In the genomic region with DNA sequence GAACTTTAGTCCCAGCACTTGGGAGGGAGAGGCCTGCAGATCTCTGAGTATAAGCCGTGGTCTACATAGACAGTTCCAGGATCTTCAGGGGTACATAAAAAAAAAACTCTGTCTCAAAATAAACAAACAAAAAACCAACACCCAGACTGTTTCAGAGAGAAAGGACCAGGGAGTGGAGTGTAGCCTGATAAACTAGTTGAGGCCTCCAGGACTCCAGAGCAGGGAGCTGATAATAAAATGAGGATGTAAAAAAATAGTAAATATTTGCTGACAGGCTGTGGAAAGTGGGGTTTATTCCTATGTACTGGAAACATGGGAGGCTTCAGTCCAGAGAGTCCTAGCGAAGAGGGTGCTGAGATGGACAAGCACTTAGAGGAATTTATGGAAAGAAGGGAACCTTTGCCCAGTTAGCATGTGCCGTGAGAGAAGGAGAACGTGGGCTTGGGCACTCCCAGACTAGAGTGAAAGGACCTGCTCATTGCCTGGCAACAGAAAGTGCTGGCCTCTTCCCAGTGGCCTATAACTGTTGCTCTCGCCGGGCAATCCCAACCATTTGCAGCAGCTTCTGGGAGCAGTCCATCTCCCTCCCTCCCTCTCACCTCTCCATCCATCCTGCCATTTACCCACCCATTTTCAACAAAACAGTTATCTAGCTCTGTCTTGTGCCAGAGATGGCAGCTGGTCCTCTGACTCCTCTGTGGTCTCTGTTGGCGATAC, we compare ENCODE assay signal across 21 mouse cellular contexts. TPM values are rescaled to one million over a fixed set of nuclear protein-coding genes. Genes with fewer than 3 reads are reported as not detected.
A peak's percentile ranks its signal among the peaks of the same experiment; 100 is the strongest.
DNase-seq lines count a peak whose midpoint lies in the region; ATAC-seq and TF ChIP-seq lines count a peak whose summit lies in the region.
"Had no signal": no experiment of that assay in that cellular context is flagged by ENCODE, and none has a peak within 500 bp of the region (broad histone marks: within the 10 kb centered on the region; RNA-seq: fewer than 3 reads in every experiment).

No protein-coding gene starts in this region.

- TF ChIP-seq CTCF in intestine, postnatal 0 days (IDR thresholded peaks at IDR 0.05; ENCODE audit: low read depth), result no peak
- no peak for TF ChIP-seq CTCF in CH12.LX (conservative IDR thresholded peaks at IDR 0.05 in 1 of 2, IDR thresholded peaks at IDR 0.05 in 1 of 2; ENCODE audit: low read depth in 2 of 2, low read length in 2 of 2)

- DNase-seq in CH12.LX (ENCODE audit: extremely low read depth), result no peak
- peak; percentile 35 for DNase-seq in MN1 (ENCODE audit: low spot score)
- DNase-seq in liver, embryonic 13.5 days, result peak; percentile 34
- DNase-seq in kidney, postnatal 25 days, result no peak
- DNase-seq in testis, postnatal 10 days (ENCODE audit: low spot score), result no peak
- no peak for DNase-seq in thymus, postnatal 14 days
- DNase-seq: cerebellum, adult 9-11 months; heart, postnatal 14 days; kidney, adult 18-20 months; retina, postnatal 1 day had no signal

- no peak overlapping the region for H3K9ac ChIP-seq in intestine, postnatal 0 days (ENCODE audit: low read depth, low read length)
- no peak overlapping the region for H3K9ac ChIP-seq in intestine, embryonic 16.5 days (ENCODE audit: low read depth, low read length)
- no peak overlapping the region for H3K9ac ChIP-seq in CH12.LX (ENCODE audit: insufficient read depth, low read depth)
- H3K9ac ChIP-seq in liver, embryonic 13.5 days, result peak overlapping the region; percentile 59
- H3K9ac ChIP-seq: embryonic facial prominence, embryonic 13.5 days; midbrain, embryonic 13.5 days; neural tube, embryonic 12.5 days had no signal

- no peaks in the 10 kb centered on the region for H3K79me2 ChIP-seq in CH12.LX (replicated peaks; ENCODE audit: control insufficient read depth, extremely low read depth, insufficient read depth, poor library complexity, severe bottlenecking)

- H3K4me1 ChIP-seq in intestine, postnatal 0 days (replicated peaks; ENCODE audit: control insufficient read depth, insufficient read depth, low read length), result 0 out of 2 replicates have a peak, but pooled peaks cover 4% of the 10 kb centered on the region
- H3K4me1 ChIP-seq in intestine, embryonic 16.5 days (ENCODE audit: control insufficient read depth, insufficient read depth, low read length), result peaks cover 3% of the 10 kb centered on the region; the same call in 1 of the 2 replicates
- peaks cover 3 to 29% of the 10 kb centered on the region in 2 experiments for H3K4me1 ChIP-seq in CH12.LX (ENCODE audit: control insufficient read depth in 1 of 2, insufficient read depth in 2 of 2)
- H3K4me1 ChIP-seq in liver, embryonic 13.5 days (replicated peaks), result peaks cover 38% of the 10 kb centered on the region
- H3K4me1 ChIP-seq: embryonic facial prominence, embryonic 13.5 days; limb, embryonic 10.5 days; midbrain, embryonic 13.5 days; neural tube, embryonic 12.5 days had no signal

- no peaks in the 10 kb centered on the region for H3K9me3 ChIP-seq in intestine, postnatal 0 days (ENCODE audit: control insufficient read depth)
- H3K9me3 ChIP-seq in intestine, embryonic 16.5 days (ENCODE audit: control insufficient read depth, low read length), result no peaks in the 10 kb centered on the region
- no peaks in the 10 kb centered on the region for H3K9me3 ChIP-seq in CH12.LX (replicated peaks; ENCODE audit: low read length)
- H3K9me3 ChIP-seq in liver, embryonic 13.5 days (replicated peaks), result no peaks in the 10 kb centered on the region
- H3K9me3 ChIP-seq: embryonic facial prominence, embryonic 13.5 days; limb, embryonic 10.5 days; midbrain, embryonic 13.5 days; neural tube, embryonic 12.5 days had no signal

- 0 out of 2 replicates have a peak, but pooled peaks have one; percentile 16 for ATAC-seq in intestine, postnatal 0 days
- no peak for ATAC-seq in intestine, embryonic 16.5 days
- peak; percentile 75 for ATAC-seq in liver, embryonic 13.5 days (ENCODE audit: low read depth)
- ATAC-seq: forebrain, embryonic 14.5 days; midbrain, embryonic 13.5 days had no signal

- WGBS in intestine, postnatal 0 days, result 60% methylated on average over 7 of the region's 7 CpGs
- WGBS in intestine, embryonic 16.5 days, result 75% methylated on average over 7 of the region's 7 CpGs
- WGBS in liver, embryonic 13.5 days (ENCODE audit: insufficient replicate concordance), result 65% methylated on average over 7 of the region's 7 CpGs

- TF ChIP-seq EP300 in CH12.LX (IDR thresholded peaks at IDR 0.05; ENCODE audit: low read length), result no peak

- in situ Hi-C loops in CH12.LX (cut with MboI; ENCODE audit: low pct_ligation_motif_present, low pct_unique_long_range_greater_than_20kb, low sequenced_read_pairs), result no loop called here

- H3K27ac ChIP-seq in intestine, postnatal 0 days (ENCODE audit: low read depth, low read length), result peak overlapping the region; percentile 15; the same call in 1 of the 2 replicates
- H3K27ac ChIP-seq in intestine, embryonic 16.5 days (ENCODE audit: low read length), result no peak overlapping the region
- H3K27ac ChIP-seq in CH12.LX (ENCODE audit: insufficient read depth, low read depth), result no peak overlapping the region
- H3K27ac ChIP-seq in liver, embryonic 13.5 days, result peak overlapping the region; percentile 89
- H3K27ac ChIP-seq: embryonic facial prominence, embryonic 13.5 days; limb, embryonic 10.5 days; midbrain, embryonic 13.5 days; neural tube, embryonic 12.5 days had no signal

- H3K4me2 ChIP-seq in intestine, postnatal 0 days (replicated peaks; ENCODE audit: low read depth), result no peak overlapping the region
- no peak overlapping the region for H3K4me2 ChIP-seq in intestine, embryonic 16.5 days (ENCODE audit: low read depth, low read length)
- H3K4me2 ChIP-seq in CH12.LX (ENCODE audit: insufficient read depth, low read depth, poor library complexity, severe bottlenecking), result peak overlapping the region; percentile 62
- H3K4me2 ChIP-seq in liver, embryonic 13.5 days, result peak overlapping the region; percentile 55
- H3K4me2 ChIP-seq: embryonic facial prominence, embryonic 13.5 days; midbrain, embryonic 13.5 days; neural tube, embryonic 12.5 days had no signal

- TF ChIP-seq RAD21 in CH12.LX (IDR thresholded peaks at IDR 0.05; ENCODE audit: low read depth, low read length), result no peak

- TF ChIP-seq POLR2A in CH12.LX (IDR thresholded peaks at IDR 0.05; ENCODE audit: low read depth, low read length), result no peak

- H3K36me3 ChIP-seq in intestine, postnatal 0 days (ENCODE audit: control insufficient read depth, insufficient read depth), result peaks cover 30% of the 10 kb centered on the region
- H3K36me3 ChIP-seq in intestine, embryonic 16.5 days (ENCODE audit: control insufficient read depth, insufficient read depth, low read length), result peaks cover 12% of the 10 kb centered on the region
- peaks cover 35 to 64% of the 10 kb centered on the region in 2 experiments for H3K36me3 ChIP-seq in CH12.LX (replicated peaks in 1 of 2; ENCODE audit: control insufficient read depth in 1 of 2, insufficient read depth in 1 of 2, low read length in 1 of 2)
- H3K36me3 ChIP-seq in liver, embryonic 13.5 days, result peaks cover 63% of the 10 kb centered on the region

- H3K27me3 ChIP-seq in intestine, postnatal 0 days (replicated peaks; ENCODE audit: control insufficient read depth, insufficient read depth, low read length), result no peaks in the 10 kb centered on the region
- no peaks in the 10 kb centered on the region for H3K27me3 ChIP-seq in intestine, embryonic 16.5 days (replicated peaks; ENCODE audit: control insufficient read depth, insufficient read depth, low read length)
- no peaks in the 10 kb centered on the region for H3K27me3 ChIP-seq in CH12.LX (replicated peaks)
- H3K27me3 ChIP-seq in liver, embryonic 13.5 days, result no peaks in the 10 kb centered on the region
- H3K27me3 ChIP-seq: embryonic facial prominence, embryonic 13.5 days; midbrain, embryonic 13.5 days; neural tube, embryonic 12.5 days had no signal

- no peak overlapping the region for H3K4me3 ChIP-seq in intestine, postnatal 0 days (ENCODE audit: low read depth, low read length)
- no peak overlapping the region for H3K4me3 ChIP-seq in intestine, embryonic 16.5 days (ENCODE audit: low read length)
- no peak overlapping the region for H3K4me3 ChIP-seq in CH12.LX (replicated peaks in 1 of 3; ENCODE audit: low read depth in 2 of 3, low read length in 2 of 3, poor library complexity in 1 of 3)
- H3K4me3 ChIP-seq in liver, embryonic 13.5 days (replicated peaks), result 0 out of 2 replicates have a peak overlapping the region, but pooled peaks have one; percentile 17
- H3K4me3 ChIP-seq: embryonic facial prominence, embryonic 13.5 days; limb, embryonic 10.5 days; midbrain, embryonic 13.5 days; neural tube, embryonic 12.5 days had no signal

- dilution Hi-C loops in CH12.LX (cut with MboI; ENCODE audit: extremely low pct_ligation_motif_present, extremely low pct_unique_long_range_greater_than_20kb, low sequenced_read_pairs), result no loop called here

RNA-seq across cellular contexts. Expression of a gene that starts 22.9 kb away (rescaled TPM):
- polyA plus RNA-seq in intestine, postnatal 0 days (2015; fragmentation: Nextera tagmentation; extraction: Ambion mirVana), result 17.1 and 18.1 TPM in 2 replicates
- 32.0 and 32.8 TPM in 2 replicates for polyA plus RNA-seq in intestine, embryonic 16.5 days (2015; fragmentation: Nextera tagmentation; extraction: Ambion mirVana)
- total RNA-seq in CH12.LX (2012; rRNA removed) (34.6 and 37.2 TPM in 2 replicates), CH12.LX (2014; rRNA removed) (25.1 and 26.0 TPM in 2 replicates)
- polyA plus RNA-seq in CH12.LX (2012; ENCODE audit: insufficient read length, low read depth), result 50.4 and 52.9 TPM in 2 replicates
- polyA plus RNA-seq in liver, embryonic 13.5 days (2015; fragmentation: Nextera tagmentation; extraction: Ambion mirVana), result 18.9 and 23.9 TPM in 2 replicates

RNA-seq across cellular contexts. Expression of a gene that starts 40.6 kb away (rescaled TPM):
- polyA plus RNA-seq in intestine, postnatal 0 days (2015; fragmentation: Nextera tagmentation; extraction: Ambion mirVana), result not detected in 2 replicates
- not detected in 2 replicates for polyA plus RNA-seq in intestine, embryonic 16.5 days (2015; fragmentation: Nextera tagmentation; extraction: Ambion mirVana)
- total RNA-seq in CH12.LX (2012; rRNA removed) (not detected in 2 replicates), CH12.LX (2014; rRNA removed) (not detected in 2 replicates)
- polyA plus RNA-seq in CH12.LX (2012; ENCODE audit: insufficient read length, low read depth), result not detected in 2 replicates
- polyA plus RNA-seq in liver, embryonic 13.5 days (2015; fragmentation: Nextera tagmentation; extraction: Ambion mirVana), result not detected in 2 replicates
- total RNA-seq: heart, adult 18-20 months; heart, postnatal 14 days; layer of hippocampus, adult 18-20 months had no signal
- polyA plus RNA-seq: embryonic facial prominence, embryonic 13.5 days; forebrain, embryonic 14.5 days; limb, embryonic 10.5 days; lung, postnatal 0 days; midbrain, embryonic 13.5 days; neural tube, embryonic 12.5 days; thymus, postnatal 0 days had no signal

RNA-seq across cellular contexts. Expression of a gene that starts 43.7 kb away (rescaled TPM):
- polyA plus RNA-seq in intestine, postnatal 0 days (2015; fragmentation: Nextera tagmentation; extraction: Ambion mirVana), result 1,715 and 1,847 TPM in 2 replicates
- polyA plus RNA-seq in intestine, embryonic 16.5 days (2015; fragmentation: Nextera tagmentation; extraction: Ambion mirVana), result 1,259 and 1,267 TPM in 2 replicates
- total RNA-seq in CH12.LX (2012; rRNA removed) (1,522 and 1,539 TPM in 2 replicates), CH12.LX (2014; rRNA removed) (905 and 1,007 TPM in 2 replicates)
- 740 and 776 TPM in 2 replicates for polyA plus RNA-seq in CH12.LX (2012; ENCODE audit: insufficient read length, low read depth)
- polyA plus RNA-seq in liver, embryonic 13.5 days (2015; fragmentation: Nextera tagmentation; extraction: Ambion mirVana), result 687 and 723 TPM in 2 replicates

RNA-seq across cellular contexts. Expression of a gene that starts 44.0 kb away (rescaled TPM):
- polyA plus RNA-seq in intestine, postnatal 0 days (2015; fragmentation: Nextera tagmentation; extraction: Ambion mirVana), result 62.6 and 67.9 TPM in 2 replicates
- 64.8 and 66.0 TPM in 2 replicates for polyA plus RNA-seq in intestine, embryonic 16.5 days (2015; fragmentation: Nextera tagmentation; extraction: Ambion mirVana)
- total RNA-seq in CH12.LX (2012; rRNA removed) (74.8 and 75.2 TPM in 2 replicates), CH12.LX (2014; rRNA removed) (27.9 and 35.9 TPM in 2 replicates)
- polyA plus RNA-seq in CH12.LX (2012; ENCODE audit: insufficient read length, low read depth), result 41.8 and 51.4 TPM in 2 replicates
- polyA plus RNA-seq in liver, embryonic 13.5 days (2015; fragmentation: Nextera tagmentation; extraction: Ambion mirVana), result 30.2 and 31.0 TPM in 2 replicates

Comparison
In these comparisons a context has a peak if more than half of its experiments do, and no peak if none do; other contexts are left out.
1. H3K27ac ChIP-seq: peak in intestine, postnatal 0 days (single experiment) and liver, embryonic 13.5 days (single experiment); none in intestine, embryonic 16.5 days (single experiment) and CH12.LX (single experiment).
2. RNA of a gene that starts 40.6 kb away (polyA plus RNA-seq): not detected in intestine, postnatal 0 days; not detected in intestine, embryonic 16.5 days, not detected in CH12.LX and not detected in liver, embryonic 13.5 days; every median in the first group is over 10 times any median in the second.
3. H3K4me2 ChIP-seq: peak in CH12.LX (single experiment) and liver, embryonic 13.5 days (single experiment); none in intestine, postnatal 0 days (single experiment) and intestine, embryonic 16.5 days (single experiment).
4. DNase-seq: peak in MN1 (single experiment) and liver, embryonic 13.5 days (single experiment); none in CH12.LX (single experiment), kidney, postnatal 25 days (0 of 2), testis, postnatal 10 days (single experiment) and thymus, postnatal 14 days (single experiment).